Mouse (Mus musculus): ENCODE measurements around the gene Rassf3.

Gene Rassf3

DNA sequence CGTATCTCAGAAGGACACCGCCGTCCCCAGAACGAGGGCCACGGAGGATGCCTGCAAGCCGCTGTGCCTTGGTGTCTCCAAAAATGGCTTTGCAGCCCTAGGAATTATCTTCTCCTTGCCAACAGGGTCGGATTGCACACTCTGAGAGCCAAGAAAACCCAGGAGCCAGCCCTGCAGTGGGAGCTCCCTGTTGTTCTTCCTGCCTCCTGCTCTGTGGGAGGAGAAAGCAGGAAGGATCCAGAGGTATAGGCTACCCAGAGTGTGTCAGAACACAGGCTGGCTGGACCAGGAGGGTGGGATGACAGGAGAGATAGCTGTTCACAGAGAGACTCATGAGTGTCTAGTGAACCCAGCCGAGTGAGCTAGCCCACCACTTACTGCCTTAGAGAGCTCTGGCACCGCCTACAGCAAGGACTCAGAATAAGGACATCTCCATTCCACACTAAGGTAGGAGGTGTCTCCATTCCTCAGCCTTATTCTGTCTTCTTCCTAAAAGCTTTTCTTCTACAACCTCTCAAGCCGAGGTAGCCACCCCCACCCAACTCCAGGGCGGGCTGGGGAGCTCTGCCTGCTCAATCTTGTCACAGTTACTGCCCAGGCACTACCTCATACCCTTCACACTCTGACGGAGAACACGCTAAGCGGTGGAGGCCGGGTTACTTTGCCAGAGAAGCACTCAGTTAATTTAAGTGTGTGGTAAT lies 48.0 kb downstream of the Rassf3 start:
- DNase-seq, result no peak

DNA sequence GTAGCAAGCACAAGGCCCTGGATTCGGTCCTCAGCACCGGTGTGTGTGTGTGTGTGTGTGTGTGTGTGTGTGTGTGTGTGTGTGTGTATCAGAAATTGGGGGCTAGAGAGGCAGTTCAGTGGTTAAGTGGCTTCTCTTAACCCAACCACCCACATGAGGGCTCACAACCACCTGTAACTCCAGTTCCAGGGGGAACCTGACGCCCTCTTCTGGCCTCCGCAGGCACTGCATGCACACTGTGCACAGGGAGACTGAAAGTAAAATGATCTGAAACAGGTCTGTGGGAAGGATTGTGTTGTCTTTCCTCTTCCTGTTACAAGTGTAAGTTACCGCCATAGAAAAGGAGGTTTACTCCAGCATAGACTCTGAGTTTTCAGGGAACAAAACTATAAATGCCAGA lies 49.0 kb downstream of the Rassf3 start:
- peak; percentile 76 for DNase-seq

DNA sequence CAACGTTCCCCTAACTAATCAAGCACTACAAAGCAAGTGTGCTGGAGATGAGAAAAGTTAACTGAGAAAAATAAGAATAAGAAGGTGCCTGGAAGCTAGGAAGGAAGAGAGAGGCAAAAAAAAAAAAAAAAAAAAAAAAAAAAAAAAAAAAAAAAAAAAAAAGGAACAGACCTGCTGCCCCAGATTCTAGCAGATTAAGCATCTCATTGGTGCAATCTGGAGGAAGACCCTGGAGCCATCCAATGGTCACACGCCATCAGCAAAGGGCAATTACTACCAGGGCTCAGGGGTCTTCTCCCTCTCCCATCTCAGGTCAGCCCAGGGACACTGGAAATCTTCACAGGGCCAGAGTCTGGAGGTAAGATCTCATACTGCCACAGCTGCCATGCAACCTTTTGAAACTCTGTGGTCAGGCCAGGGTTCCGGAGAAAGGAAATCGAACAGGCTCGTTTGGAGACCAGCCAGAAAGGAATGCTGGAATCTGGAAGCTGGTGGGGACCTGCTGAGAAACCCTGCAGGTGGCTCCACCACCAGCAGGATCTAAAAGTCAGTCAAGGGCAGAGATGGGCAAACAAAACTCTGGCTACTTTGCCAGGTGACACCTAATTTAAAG lies 49.6 kb downstream of the Rassf3 start:
- no peak for DNase-seq

DNA sequence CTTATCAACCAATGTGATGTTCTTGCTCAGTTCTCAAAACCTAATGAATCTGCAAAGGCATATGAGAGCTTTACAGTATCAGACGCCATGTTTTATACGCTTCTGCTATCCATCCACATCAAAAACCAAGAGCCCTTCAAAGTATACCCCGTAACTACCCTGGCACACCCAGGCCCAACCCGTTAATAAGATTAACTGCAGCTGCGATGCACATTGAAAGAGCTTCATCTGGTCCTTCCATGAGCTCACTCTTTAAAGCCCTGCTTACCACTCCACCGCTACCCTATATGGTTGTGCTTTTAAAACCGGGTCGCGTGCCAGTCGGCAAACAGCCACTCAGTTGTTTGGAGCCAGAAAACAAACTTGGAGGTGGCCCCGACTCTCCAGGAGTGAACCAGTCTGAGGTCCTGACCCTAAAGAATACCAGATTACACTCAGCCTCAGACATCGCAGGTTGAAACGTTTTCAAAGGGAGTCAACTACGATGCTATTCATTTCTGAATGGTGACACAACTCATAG lies 50.6 kb downstream of the Rassf3 start:
- no peak for DNase-seq

GRCm38 (mm10) chr10:121425079-121425478 lies 51.1 kb downstream of the Rassf3 start:
- peak; percentile 64 for DNase-seq

DNA sequence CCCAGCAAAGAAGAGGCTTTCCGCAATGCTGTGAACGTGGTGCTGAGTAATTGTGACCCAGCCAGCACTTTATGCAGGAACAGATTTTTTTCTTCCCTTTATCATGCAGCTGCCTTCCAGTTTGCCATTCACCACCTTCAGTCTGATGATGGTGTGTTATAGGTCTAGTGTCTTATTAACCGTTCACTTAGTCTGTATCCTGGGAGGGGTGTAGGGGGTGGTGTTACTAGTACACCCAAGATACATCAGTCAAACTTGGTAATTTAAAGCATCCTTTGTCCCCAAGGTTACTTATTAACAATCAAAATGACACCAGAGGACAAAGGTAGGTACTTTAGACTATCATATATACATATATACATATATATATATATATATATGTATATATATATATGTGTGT lies 51.7 kb downstream of the Rassf3 start:
- no peak for DNase-seq

DNA sequence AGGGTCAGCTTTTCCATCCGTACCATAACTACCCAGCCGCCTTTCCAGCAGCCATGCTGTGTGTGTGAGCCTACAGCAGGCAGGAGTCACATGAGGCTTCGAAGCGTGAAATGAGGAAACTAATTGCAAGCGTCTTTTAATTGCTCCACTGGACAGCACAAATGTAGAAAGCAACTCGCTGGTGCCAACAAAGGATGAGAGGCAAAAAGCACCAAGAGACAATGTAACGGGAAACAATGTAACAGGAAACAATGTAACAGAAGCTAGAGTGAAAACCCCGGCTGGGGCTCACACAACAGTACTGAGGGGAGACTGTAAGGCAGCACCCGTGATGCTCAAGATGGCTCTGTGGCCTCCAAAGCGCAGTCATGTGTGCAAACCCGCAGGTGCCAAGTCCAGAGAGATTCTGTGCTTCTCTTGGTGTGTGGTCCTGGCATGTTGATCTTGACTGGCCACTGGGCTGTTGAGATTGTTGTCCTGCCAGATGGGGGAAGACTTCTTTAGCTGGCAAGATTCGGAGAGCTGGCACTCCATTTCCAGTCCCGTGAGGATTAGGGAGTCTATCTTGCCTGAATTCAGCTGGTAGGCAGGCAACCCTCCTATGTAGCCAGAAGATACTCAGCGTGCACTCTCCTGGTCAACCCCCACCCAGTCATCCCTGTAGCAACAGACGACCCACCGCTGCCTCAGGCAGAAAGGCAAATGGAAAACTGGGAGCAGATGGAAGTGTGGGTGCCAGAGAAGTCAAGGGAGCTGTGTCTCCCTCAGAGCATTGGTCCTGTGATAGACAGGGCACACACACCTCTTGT lies 52.4 kb downstream of the Rassf3 start:
- no peak for DNase-seq

GRCm38 (mm10) chr10:121422294-121422693 lies 53.9 kb downstream of the Rassf3 start:
- DNase-seq, result no peak

DNA sequence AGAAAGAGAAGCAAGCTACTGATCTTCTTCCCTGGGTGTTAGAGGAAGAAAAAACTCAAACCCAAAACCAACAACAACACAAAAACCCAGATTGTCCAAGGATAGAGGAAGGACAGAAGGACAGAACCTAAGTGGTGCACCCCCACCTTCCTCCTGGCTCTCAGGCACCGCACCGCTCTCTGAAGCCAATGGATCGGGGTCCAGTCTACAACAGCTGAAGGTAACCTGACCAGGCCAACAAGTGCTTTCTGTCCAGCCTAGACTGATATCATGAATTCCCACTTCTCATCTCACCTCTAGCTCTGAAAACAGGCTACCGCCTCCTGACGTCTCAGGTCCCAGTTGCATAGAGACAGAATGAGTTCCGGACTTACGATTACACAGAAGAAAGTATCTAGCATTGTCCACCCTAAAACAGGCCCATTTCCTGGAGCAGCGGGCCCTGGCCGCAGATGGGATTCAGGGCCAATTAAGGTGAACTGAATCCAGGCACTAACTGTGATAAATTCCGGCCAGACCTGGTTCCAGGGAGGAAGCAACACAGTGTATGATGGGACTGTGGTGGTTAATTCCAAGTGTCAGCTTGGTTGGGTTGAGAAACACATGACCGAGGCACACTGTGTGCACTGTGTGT lies 54.4 kb downstream of the Rassf3 start:
- DNase-seq, result no peak

GRCm38 (mm10) chr10:121421023-121421422 lies 55.1 kb downstream of the Rassf3 start:
- DNase-seq, result no peak

DNA sequence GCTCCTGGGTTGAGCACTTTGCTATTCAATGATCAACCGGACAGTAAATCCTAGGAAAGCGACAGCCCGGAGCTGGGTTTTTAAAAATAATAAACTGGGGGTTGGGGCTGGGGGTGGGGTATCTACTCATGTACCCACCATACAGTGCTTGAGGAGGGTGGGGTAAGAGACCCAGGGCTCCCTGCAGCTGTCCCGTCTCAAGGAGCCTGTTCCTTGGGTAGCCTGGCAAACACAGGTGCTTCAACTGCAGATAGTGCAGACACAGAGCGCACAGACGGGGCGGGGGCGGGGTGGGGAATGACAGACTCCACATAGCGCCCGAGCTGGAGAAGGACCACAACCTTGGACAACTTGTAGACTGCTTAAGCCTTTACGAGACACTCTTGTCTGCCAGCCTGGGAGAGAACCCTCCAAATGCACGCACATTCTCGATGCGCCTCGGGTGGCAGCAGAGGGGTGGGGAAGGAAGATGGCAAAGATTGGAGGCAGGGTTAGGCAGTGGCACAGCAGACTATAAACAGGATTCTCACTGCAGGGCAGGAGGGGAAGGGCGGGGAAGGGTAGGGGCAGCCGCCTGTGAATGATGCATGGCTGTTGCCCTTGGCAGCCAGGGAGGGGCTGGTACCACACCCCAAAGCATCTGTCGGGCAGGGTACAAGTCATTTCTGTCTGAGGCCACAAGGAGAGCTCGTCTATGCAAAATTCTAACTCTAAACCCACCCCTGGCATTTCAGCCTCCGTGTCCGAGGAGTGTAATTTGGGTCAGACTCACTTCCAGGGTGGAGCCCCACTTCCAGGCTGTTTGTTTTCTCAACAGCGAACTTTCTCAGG lies 56.3 kb downstream of the Rassf3 start:
- peak; percentile 59 for DNase-seq

DNA sequence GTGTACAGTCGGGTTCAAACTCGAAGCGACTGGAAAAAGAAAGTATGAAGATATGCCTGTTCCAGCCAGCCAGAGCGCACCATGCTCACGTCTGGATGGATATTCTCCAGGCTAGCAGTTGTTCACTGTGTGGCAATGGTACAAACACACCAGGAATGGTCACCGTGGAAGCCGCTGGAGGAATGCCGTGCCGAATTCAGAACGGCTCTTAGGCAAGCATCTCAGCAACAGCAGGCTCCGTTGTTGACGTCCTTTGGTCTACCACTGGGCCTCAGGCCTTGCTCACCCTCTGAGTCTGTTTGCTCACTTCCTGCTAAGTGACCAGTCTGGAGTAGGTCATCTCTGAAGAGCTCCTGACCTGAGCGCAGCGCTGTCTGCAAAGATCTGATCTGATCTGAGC lies 57.3 kb downstream of the Rassf3 start:
- no peak for DNase-seq

GRCm38 (mm10) chr10:121414127-121414526 lies 62.0 kb downstream of the Rassf3 start:
- no peak for DNase-seq

GRCm38 (mm10) chr10:121412824-121413223 lies 63.3 kb downstream of the Rassf3 start:
- DNase-seq, result no peak

DNA sequence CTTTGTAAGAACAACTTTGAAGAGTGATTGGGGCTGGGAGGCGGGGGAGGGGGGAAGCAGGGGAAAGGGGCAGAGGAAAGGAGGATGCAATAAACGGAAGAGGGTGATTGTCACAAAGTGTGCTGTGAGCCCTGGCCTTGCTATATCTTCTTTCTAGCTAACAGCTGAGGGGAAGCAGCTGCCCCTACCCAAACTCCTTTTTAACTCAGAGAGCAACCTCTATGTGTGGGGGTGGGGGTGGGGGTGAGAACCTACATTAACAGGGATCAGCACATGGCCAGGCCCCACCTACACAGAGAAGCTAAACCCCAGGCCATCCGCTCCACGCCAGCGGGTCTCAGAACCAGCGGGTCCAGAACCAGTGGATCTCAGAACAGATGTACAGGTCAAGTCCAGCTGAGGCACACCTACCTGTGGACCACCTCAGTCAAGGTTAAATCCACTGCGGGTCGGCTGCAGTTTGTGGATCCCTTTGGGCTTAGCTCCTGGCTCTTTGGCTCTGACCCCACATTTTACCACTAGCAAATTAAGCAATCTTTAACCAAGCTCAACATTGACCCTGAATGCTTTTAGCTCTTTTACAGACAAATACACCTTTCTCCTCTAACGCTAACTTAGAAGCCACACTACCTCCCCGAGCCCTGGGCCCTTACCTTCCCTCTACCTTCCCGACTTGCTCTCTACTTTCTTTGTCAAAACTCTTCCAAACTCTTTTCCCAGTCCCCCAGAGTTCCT lies 64.3 kb downstream of the Rassf3 start:
- no peak for DNase-seq

DNA sequence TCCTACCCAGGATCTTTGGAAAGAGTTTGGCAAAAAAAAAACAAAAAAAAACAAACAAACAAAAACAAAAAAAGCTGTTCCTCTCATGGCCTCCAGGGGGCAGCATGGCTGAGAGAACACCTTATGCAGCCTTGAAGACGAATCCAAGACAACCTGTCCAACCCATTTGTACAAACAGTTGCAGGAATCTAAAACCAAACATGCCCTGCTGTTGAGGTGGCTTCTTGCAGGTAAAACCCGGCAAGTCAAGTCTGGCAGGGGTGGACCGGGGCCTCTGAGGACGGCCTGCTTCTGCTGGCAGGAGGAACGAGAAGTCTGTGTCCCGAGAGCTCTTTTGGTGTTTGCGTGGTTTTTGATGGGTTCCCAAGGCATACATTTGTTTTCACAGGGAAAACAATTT lies 66.4 kb downstream of the Rassf3 start:
- DNase-seq, result peak; percentile 43

- DNase-seq, result no peak
These were observed 72.2 kb downstream of the Rassf3 start for GRCm38 (mm10) chr10:121403946-121404345.

GRCm38 (mm10) chr10:121403104-121403503 lies 73.0 kb downstream of the Rassf3 start:
- no peak for DNase-seq

GRCm38 (mm10) chr10:121401005-121401404 lies 75.1 kb downstream of the Rassf3 start:
- DNase-seq, result no peak

- DNase-seq, result peak; percentile 30
These were observed 77.5 kb downstream of the Rassf3 start for GRCm38 (mm10) chr10:121398599-121398998.

GRCm38 (mm10) chr10:121395542-121396176 lies 80.5 kb downstream of the Rassf3 start:
- no peak for DNase-seq

Measured in thymus, postnatal 25 days (tissue).